Mouse (Mus musculus): ENCODE data around the gene Aldh1a2. TPM values are rescaled to one million over a fixed set of nuclear protein-coding genes. Genes with fewer than 3 reads are reported as not detected.

Aldh1a2 gene
- polyA plus RNA-seq, 1 experiment: 1.5 TPM

GRCm38 (mm10) chr9:71319776-71320175 lies 104.2 kb downstream of the Aldh1a2 start:
- WGBS: 92% methylated on average over 5 of the region's 5 CpGs
- H3K27ac ChIP-seq (ENCODE audit: control insufficient read depth, insufficient read depth, low read depth, low read length, poor library complexity): no peak overlapping the region
- no peak for TF ChIP-seq CTCF (IDR thresholded peaks at IDR 0.05; ENCODE audit: control insufficient read depth, insufficient read depth, low read length)
- no peaks in the 10 kb centered on the region for H3K4me1 ChIP-seq (ENCODE audit: control insufficient read depth, insufficient read depth, low read length)
- H3K4me3 ChIP-seq (replicated peaks; ENCODE audit: control insufficient read depth, low read depth, low read length): no peak overlapping the region

GRCm38 (mm10) chr9:71320246-71321155 lies 104.9 kb downstream of the Aldh1a2 start:
- Histone ChIP-seq H3K27ac (ENCODE audit: control insufficient read depth, insufficient read depth, low read depth, low read length, poor library complexity) (no peak overlapping the region), H3K4me1 (ENCODE audit: control insufficient read depth, insufficient read depth, low read length) (no peaks in the 10 kb centered on the region), H3K4me3 (replicated peaks; ENCODE audit: control insufficient read depth, low read depth, low read length) (no peak overlapping the region)
- TF ChIP-seq POLR2A (IDR thresholded peaks at IDR 0.05; ENCODE audit: borderline replicate concordance, control insufficient read depth, low read depth, low read length): no peak
- TF ChIP-seq CTCF (IDR thresholded peaks at IDR 0.05; ENCODE audit: control insufficient read depth, insufficient read depth, low read length): no peak
- WGBS: 65% methylated on average over 11 of the region's 11 CpGs

GRCm38 (mm10) chr9:71321436-71321835 lies 105.8 kb downstream of the Aldh1a2 start:
- Histone ChIP-seq H3K4me1 (ENCODE audit: control insufficient read depth, insufficient read depth, low read length) (no peaks in the 10 kb centered on the region), H3K4me3 (replicated peaks; ENCODE audit: control insufficient read depth, low read depth, low read length) (no peak overlapping the region), H3K27ac (ENCODE audit: control insufficient read depth, insufficient read depth, low read depth, low read length, poor library complexity) (no peak overlapping the region)
- WGBS: 81% methylated on average over 7 of the region's 7 CpGs
- TF ChIP-seq POLR2A (IDR thresholded peaks at IDR 0.05; ENCODE audit: borderline replicate concordance, control insufficient read depth, low read depth, low read length): no peak

- Histone ChIP-seq H3K4me1 (ENCODE audit: control insufficient read depth, insufficient read depth, low read length) (no peaks in the 10 kb centered on the region), H3K27ac (ENCODE audit: control insufficient read depth, insufficient read depth, low read depth, low read length, poor library complexity) (no peak overlapping the region), H3K4me3 (replicated peaks; ENCODE audit: control insufficient read depth, low read depth, low read length) (no peak overlapping the region)
- WGBS: 84% methylated on average over 6 of the region's 6 CpGs
- TF ChIP-seq POLR2A (IDR thresholded peaks at IDR 0.05; ENCODE audit: borderline replicate concordance, control insufficient read depth, low read depth, low read length) (no peak), CTCF (IDR thresholded peaks at IDR 0.05; ENCODE audit: control insufficient read depth, insufficient read depth, low read length) (no peak)
Measured at GRCm38 (mm10) chr9:71321871-71322270, 106.3 kb downstream of the Aldh1a2 start.

- TF ChIP-seq CTCF (IDR thresholded peaks at IDR 0.05; ENCODE audit: control insufficient read depth, insufficient read depth, low read length): no peak
- TF ChIP-seq POLR2A (IDR thresholded peaks at IDR 0.05; ENCODE audit: borderline replicate concordance, control insufficient read depth, low read depth, low read length): no peak
- H3K4me3 ChIP-seq (replicated peaks; ENCODE audit: control insufficient read depth, low read depth, low read length): no peak overlapping the region
- no peak overlapping the region for H3K27ac ChIP-seq (ENCODE audit: control insufficient read depth, insufficient read depth, low read depth, low read length, poor library complexity)
- 52% methylated on average over 1 of the region's 1 CpGs for WGBS
- no peaks in the 10 kb centered on the region for H3K4me1 ChIP-seq (ENCODE audit: control insufficient read depth, insufficient read depth, low read length)
Measured at GRCm38 (mm10) chr9:71323303-71323952, 107.8 kb downstream of the Aldh1a2 start.

- no peak overlapping the region for H3K4me3 ChIP-seq (replicated peaks; ENCODE audit: control insufficient read depth, low read depth, low read length)
- TF ChIP-seq CTCF (IDR thresholded peaks at IDR 0.05; ENCODE audit: control insufficient read depth, insufficient read depth, low read length) (no peak), POLR2A (IDR thresholded peaks at IDR 0.05; ENCODE audit: borderline replicate concordance, control insufficient read depth, low read depth, low read length) (no peak)
- H3K27ac ChIP-seq (ENCODE audit: control insufficient read depth, insufficient read depth, low read depth, low read length, poor library complexity): no peak overlapping the region
- 57% methylated on average over 5 of the region's 5 CpGs for WGBS
- no peaks in the 10 kb centered on the region for H3K4me1 ChIP-seq (ENCODE audit: control insufficient read depth, insufficient read depth, low read length)
Measured at GRCm38 (mm10) chr9:71324060-71324459, 108.5 kb downstream of the Aldh1a2 start.

- TF ChIP-seq POLR2A (IDR thresholded peaks at IDR 0.05; ENCODE audit: borderline replicate concordance, control insufficient read depth, low read depth, low read length) (no peak), CTCF (IDR thresholded peaks at IDR 0.05; ENCODE audit: control insufficient read depth, insufficient read depth, low read length) (no peak)
- H3K27ac ChIP-seq (ENCODE audit: control insufficient read depth, insufficient read depth, low read depth, low read length, poor library complexity): no peak overlapping the region
- no peak overlapping the region for H3K4me3 ChIP-seq (replicated peaks; ENCODE audit: control insufficient read depth, low read depth, low read length)
- WGBS: 86% methylated on average over 4 of the region's 4 CpGs
- H3K4me1 ChIP-seq (ENCODE audit: control insufficient read depth, insufficient read depth, low read length): no peaks in the 10 kb centered on the region
Measured at GRCm38 (mm10) chr9:71326261-71326660, 110.7 kb downstream of the Aldh1a2 start.

GRCm38 (mm10) chr9:71331661-71332060 lies 116.1 kb downstream of the Aldh1a2 start:
- no peak overlapping the region for H3K27ac ChIP-seq (ENCODE audit: control insufficient read depth, insufficient read depth, low read depth, low read length, poor library complexity)

More at GRCm38 (mm10) chr9:71331661-71332060, 116.1 kb downstream of the Aldh1a2 start:
- no peaks in the 10 kb centered on the region for H3K4me1 ChIP-seq (ENCODE audit: control insufficient read depth, insufficient read depth, low read length)
- 68% methylated on average over 3 of the region's 3 CpGs for WGBS
- H3K4me3 ChIP-seq (replicated peaks; ENCODE audit: control insufficient read depth, low read depth, low read length): no peak overlapping the region
- TF ChIP-seq CTCF (IDR thresholded peaks at IDR 0.05; ENCODE audit: control insufficient read depth, insufficient read depth, low read length) (no peak), POLR2A (IDR thresholded peaks at IDR 0.05; ENCODE audit: borderline replicate concordance, control insufficient read depth, low read depth, low read length) (no peak)

Measured in bone marrow, adult 2 months (tissue).